Mouse (Mus musculus) testis, adult 2 months (tissue): ENCODE results near the gene Slc6a13. TPM values are rescaled to one million over a fixed set of nuclear protein-coding genes. Genes with fewer than 3 reads are reported as not detected.
A peak's percentile ranks its signal among the peaks of the same experiment; 100 is the strongest.

Experiments used
- H3K27ac ChIP-seq: fragments of 200-500 bp; 2 replicates; pipeline ENCODE4 v1.5.1; 2012; ENCODE audit warnings: low read depth, low read length; ENCODE audit not compliant: control insufficient read depth, insufficient read depth
- H3K27me3 ChIP-seq: fragments of 200-500 bp; 2 replicates; pipeline ENCODE4 v1.6.1; 2012; ENCODE audit warnings: mild to moderate bottlenecking, low read length, moderate library complexity; ENCODE audit not compliant: control insufficient read depth, insufficient read depth
- H3K36me3 ChIP-seq: fragments of 200-500 bp; 2 replicates; pipeline ENCODE4 v1.6.1; 2012; ENCODE audit warnings: mild to moderate bottlenecking, low read length; ENCODE audit not compliant: control insufficient read depth, insufficient read depth
- H3K4me1 ChIP-seq: fragments of 200-500 bp; 2 replicates; pipeline ENCODE4 v1.6.1; 2012; ENCODE audit warnings: low read length; ENCODE audit not compliant: control insufficient read depth, insufficient read depth
- H3K4me3 ChIP-seq: fragments of 200-500 bp; 2 replicates; pipeline ENCODE4 v1.5.1; 2012; ENCODE audit warnings: low read depth, mild to moderate bottlenecking, low read length, moderate library complexity, mixed read lengths; ENCODE audit not compliant: control insufficient read depth
- CTCF ChIP-seq: fragments of 200-500 bp; IDR thresholded peaks from 2 replicates; pipeline ENCODE4 v1.5.1; 2012; ENCODE audit warnings: low read depth, mild to moderate bottlenecking, inconsistent platforms, low read length, moderate library complexity; ENCODE audit not compliant: control insufficient read depth, insufficient read depth, insufficient replicate concordance
- POLR2A ChIP-seq: fragments of 200-500 bp; IDR thresholded peaks from 2 replicates; pipeline ENCODE4 v1.6.1; 2012; ENCODE audit warnings: low read depth, mild to moderate bottlenecking, inconsistent platforms, low read length, moderate library complexity; ENCODE audit not compliant: control insufficient read depth
- polyA plus RNA-seq: library from polyadenylated mRNA; depleted of rRNA; stranded (reverse); fragments of >200 nt; gene quantifications from 2 replicates; pipeline ENCODE4 v1.2.3, GENCODE M21; 2012

Slc6a13 gene
- polyA plus RNA-seq, 1 experiment = 0.86 TPM

DNA sequence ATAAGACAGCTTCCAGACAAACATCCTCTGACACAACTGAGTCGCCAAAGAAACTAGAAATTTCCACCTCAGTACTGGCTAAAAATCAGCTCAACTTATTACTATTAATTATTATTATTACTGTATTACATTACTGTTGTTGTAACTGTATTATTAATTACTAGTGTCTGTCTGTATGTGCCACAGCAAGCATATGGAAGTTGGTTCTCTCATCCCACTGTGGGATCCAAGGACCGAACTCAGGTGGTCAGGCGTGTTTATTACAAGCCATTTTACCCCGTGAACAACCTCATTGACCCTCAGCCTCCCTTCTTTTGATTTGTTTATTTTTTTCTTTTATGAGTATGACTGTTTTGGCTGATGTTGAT lies 28.3 kb upstream of the Slc6a13 start:
- Histone ChIP-seq H3K27me3 (no peaks in the 10 kb centered on the region), H3K36me3 (no peaks in the 10 kb centered on the region), H3K27ac (no peak overlapping the region), H3K4me1 (peaks cover 4% of the 10 kb centered on the region), H3K4me3 (no peak overlapping the region)
- TF ChIP-seq POLR2A = no peak
- no peak for TF ChIP-seq CTCF

DNA sequence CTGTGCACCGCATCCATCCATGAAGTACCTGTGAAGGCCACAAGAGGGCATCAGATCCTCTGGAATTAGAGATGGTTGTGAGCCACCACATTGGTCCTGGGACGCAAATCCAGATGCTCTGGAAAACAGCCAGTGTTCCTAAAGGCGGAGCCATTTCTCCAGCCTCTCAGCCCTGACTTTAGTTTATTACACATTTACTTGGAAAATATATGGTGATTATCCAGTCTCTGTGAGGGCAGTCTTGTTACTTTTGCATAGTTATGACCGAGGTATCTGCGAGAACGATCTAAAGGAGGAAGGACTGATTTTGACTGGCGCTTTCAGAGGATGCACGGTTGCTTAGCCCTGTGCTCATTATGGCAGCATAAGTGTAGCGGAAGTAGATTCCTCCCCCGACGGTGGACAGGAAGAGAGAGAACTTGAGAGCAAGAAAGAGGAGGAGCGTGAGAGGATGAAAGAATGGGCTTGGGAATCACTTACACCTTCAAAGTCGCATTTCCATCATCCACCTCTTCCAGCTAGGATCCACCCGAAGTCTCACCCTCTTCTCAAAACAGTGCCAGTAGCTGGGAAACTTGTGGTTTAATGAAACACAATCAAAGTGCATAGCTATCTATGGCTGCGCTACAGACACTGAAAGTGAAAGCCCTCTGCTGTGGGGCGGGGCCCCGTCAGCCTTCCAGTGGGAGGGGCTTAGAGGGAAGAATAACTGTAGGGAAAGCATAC lies 27.8 kb upstream of the Slc6a13 start:
- Histone ChIP-seq H3K27me3 (no peaks in the 10 kb centered on the region), H3K4me1 (peaks cover 4% of the 10 kb centered on the region), H3K4me3 (peak overlapping the region; percentile 52), H3K27ac (peak overlapping the region; percentile 12; the same call in 1 of the 2 replicates), H3K36me3 (no peaks in the 10 kb centered on the region)
- peak; percentile 49; the same call in 1 of the 2 replicates for TF ChIP-seq CTCF
- no peak for TF ChIP-seq POLR2A

DNA sequence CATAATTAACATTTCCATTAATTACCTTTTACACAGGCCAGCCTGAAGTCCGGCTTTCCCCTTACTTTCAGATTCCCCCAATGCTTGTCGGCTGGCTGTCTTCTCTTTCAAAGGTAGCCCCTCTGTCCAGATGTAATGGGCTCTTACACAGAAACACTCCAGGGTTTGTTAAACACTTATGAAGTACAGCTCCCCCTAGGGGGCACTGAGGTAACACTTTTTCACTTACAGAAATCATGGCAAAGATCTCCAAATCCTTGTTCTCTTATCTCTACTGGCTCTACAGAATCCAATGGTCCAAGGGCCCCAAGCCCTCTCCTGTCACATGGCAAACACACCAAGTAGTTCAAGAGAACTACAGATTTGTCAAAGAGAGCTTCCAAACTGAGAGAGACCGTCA lies 25.7 kb upstream of the Slc6a13 start:
- no peaks in the 10 kb centered on the region for H3K27me3 ChIP-seq
- no peak for TF ChIP-seq CTCF
- TF ChIP-seq POLR2A = no peak
- H3K4me1 ChIP-seq = peaks cover 4% of the 10 kb centered on the region

DNA sequence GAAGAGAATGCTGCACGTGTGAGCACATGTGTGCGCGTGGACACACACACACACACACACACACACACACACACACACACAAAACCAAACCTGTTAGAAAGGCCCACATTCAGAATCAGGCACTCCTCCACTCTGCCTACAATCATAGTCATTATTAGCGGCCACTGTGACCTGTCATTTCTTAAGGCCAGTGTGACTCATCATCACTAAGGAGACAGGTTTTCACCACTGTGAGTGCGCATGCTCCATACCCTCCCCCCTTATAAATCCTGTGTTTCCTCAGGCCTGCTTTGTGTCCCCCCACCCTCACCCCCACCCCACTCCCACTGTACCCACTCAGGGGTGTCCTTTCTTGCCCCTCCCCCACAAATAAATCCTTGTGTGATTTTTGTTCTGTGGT lies 15.9 kb upstream of the Slc6a13 start:
- Histone ChIP-seq H3K4me3 (no peak overlapping the region), H3K27ac (no peak overlapping the region), H3K36me3 (no peaks in the 10 kb centered on the region), H3K27me3 (no peaks in the 10 kb centered on the region), H3K4me1 (no peaks in the 10 kb centered on the region)
- TF ChIP-seq POLR2A (no peak), CTCF (no peak)

More for the DNA sequence above, 25.7 kb upstream of the Slc6a13 start:
- H3K27ac ChIP-seq = no peak overlapping the region
- no peak overlapping the region for H3K4me3 ChIP-seq
- no peaks in the 10 kb centered on the region for H3K36me3 ChIP-seq

DNA sequence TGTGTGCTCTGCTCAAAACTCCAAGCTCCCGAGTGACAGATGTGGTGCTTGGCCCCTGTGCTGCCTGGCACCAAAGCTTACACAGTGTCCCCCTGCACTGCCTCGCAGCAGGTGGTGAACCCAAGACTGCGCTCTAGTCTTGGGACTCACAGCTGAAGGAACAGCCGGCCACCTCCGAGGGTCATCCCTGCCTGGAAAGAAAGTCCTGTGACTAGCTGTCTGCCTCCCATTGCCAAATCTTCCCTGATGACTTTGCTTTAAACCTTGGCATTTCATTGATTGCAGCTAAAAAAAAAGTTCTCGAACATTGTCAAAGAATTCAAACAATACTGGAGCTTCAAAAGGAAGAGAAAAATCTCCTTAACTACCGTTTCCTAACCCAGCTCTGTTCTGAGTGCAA lies 710 bp upstream of the Slc6a13 start:
- H3K27me3 ChIP-seq = no peaks in the 10 kb centered on the region
- no peak overlapping the region for H3K27ac ChIP-seq
- H3K4me1 ChIP-seq = no peaks in the 10 kb centered on the region; the same call in 1 of the 2 replicates
- TF ChIP-seq CTCF (no peak), POLR2A (no peak)
- H3K4me3 ChIP-seq = no peak overlapping the region
- no peaks in the 10 kb centered on the region for H3K36me3 ChIP-seq

DNA sequence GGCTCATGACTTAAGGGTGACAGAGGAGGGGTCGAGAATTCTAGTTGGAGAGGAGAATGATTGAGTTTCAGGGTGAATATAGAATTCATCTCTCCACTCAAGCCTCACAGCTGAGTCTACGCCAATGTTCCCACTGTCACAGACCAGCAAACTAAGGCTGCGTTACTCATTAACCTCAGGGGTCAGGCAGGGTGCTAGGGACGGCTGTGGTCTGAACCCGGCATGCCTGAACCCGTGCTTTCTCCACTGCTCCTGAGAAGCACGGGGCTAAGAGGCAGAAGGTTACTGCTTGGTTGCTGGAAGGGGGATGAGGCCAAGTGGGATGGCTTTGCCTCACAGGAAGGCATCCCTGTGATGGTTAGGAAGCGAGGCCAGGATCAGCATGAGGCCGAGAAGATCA lies 477 bp downstream of the Slc6a13 start:
- no peak overlapping the region for H3K4me3 ChIP-seq
- H3K27ac ChIP-seq = no peak overlapping the region
- TF ChIP-seq POLR2A (no peak), CTCF (no peak)
- no peaks in the 10 kb centered on the region; the same call in 1 of the 2 replicates for H3K4me1 ChIP-seq
- no peaks in the 10 kb centered on the region for H3K27me3 ChIP-seq
- H3K36me3 ChIP-seq = no peaks in the 10 kb centered on the region

DNA sequence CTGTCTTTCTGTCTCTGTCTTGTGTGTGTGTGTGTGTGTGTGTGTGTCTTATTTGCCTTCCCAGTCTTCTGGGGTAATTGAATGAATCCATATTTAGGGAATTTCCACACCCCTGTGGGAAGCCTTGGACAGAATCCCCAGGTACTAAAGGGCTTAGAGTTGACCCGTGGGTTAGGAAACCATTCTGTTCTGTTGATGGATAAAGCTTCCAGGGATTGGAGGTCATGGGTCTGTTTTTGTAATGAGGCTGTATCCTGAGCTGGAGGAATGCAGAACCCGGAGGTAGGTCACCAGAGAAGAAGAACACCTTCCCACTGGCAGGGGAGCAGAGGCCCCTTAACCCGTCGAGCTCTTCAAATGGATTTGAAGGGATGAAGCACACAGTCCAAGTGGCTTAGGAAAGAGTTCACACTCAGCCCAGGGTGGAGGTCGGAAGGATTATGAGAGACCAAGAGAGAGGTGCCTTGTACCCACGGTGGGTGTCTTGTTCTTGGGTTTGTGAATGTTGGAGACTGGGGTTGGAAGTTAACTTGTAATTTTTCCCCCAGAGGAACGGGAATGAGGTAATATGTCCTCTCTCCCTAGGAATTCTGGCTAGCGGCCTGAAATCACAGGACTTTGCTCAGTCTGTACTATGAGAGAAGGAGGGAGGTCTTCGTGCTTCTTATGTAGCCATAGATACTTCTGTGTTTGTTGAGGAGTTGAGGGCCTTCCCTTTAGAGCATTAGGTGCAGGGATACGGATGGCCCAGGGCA lies 3.6 kb downstream of the Slc6a13 start:
- TF ChIP-seq POLR2A = no peak
- no peak for TF ChIP-seq CTCF
- Histone ChIP-seq H3K27ac (no peak overlapping the region), H3K4me1 (no peaks in the 10 kb centered on the region; the same call in 1 of the 2 replicates), H3K36me3 (no peaks in the 10 kb centered on the region), H3K4me3 (no peak overlapping the region), H3K27me3 (no peaks in the 10 kb centered on the region)
